Mouse (Mus musculus): ENCODE measurements around the gene Purb. TPM values are rescaled to one million over a fixed set of nuclear protein-coding genes. Genes with fewer than 3 reads are reported as not detected.
"Not testable (repeated sequence)": the region's sequence is repeated elsewhere in the genome, so short reads cannot be mapped to it uniquely, and the experiment has no call there.

The Purb gene
- polyA plus RNA-seq, 1 experiment from 2014 or later, result 32.1 TPM

DNA sequence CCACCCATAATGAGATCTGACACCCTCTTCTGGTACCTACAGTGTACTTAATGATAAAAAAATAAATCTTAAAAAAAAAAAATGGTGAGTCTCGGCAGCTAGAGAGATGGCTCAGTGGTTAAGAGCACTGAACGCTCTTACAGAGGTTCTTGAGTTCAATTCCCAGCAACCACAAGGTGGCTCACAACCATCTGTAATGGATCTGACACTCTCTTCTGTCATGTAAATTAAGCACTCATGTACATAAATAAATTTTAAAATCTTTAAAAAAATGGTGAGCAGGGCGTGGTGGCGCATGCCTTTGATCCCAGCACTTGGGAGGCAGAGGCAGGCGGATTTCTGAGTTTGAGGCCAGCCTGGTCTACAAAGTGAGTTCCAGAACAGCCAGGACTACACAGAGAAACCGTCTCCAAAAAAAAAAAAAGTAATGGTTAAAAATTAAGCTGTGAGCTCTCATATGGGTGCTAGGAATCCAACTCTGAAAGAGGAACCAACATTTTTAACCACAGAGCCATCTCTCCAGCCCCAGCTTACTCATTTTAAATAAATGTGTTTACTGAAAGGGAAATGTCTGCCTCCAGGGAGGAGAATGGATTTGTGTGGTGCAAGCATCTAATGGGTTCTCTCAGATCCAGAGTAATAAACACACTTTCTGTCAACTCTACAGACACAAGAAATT, 12.4 kb downstream of the Purb start:
- Histone ChIP-seq H3K36me3 (peaks cover 33% of the 10 kb centered on the region), H3K9me3 (no peaks in the 10 kb centered on the region)
- no peak for ATAC-seq (ENCODE audit: low FRiP score, low read depth)

DNA sequence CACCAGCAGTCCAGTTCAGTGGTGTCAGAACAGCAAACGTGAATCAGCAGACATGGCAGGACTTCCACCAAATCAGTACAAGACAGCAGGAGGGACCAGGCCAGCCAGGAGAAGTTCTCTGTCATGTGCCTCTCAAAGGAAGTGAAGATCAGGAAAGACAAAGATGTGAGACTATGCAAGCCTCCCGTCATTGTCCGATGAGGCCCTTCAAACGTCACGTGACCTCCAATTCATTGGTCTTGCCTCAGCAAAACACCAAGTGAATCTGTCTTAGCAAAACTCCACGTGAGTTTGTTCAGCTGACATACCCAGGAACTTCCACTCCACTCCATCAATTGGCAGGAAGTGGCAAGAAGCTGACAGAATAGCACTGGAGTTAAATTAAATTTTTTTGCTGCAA, 19.6 kb downstream of the Purb start:
- no peak overlapping the region for H3K27ac ChIP-seq
- no peak overlapping the region for H3K4me3 ChIP-seq
- WGBS, result 83% methylated on average over 6 of the region's 6 CpGs
- ATAC-seq (ENCODE audit: low FRiP score, low read depth), result no peak
- no peaks in the 10 kb centered on the region for H3K9me3 ChIP-seq
- no peaks in the 10 kb centered on the region for H3K4me1 ChIP-seq
- no peaks in the 10 kb centered on the region for H3K27me3 ChIP-seq
- H3K4me2 ChIP-seq (replicated peaks), result no peak overlapping the region
- H3K9ac ChIP-seq, result no peak overlapping the region
- no peaks in the 10 kb centered on the region for H3K36me3 ChIP-seq

More for the DNA sequence above, 12.4 kb downstream of the Purb start:
- Histone ChIP-seq H3K4me3 (no peak overlapping the region), H3K4me1 (peaks cover 3% of the 10 kb centered on the region; the same call in 1 of the 2 replicates), H3K9ac (no peak overlapping the region), H3K27me3 (no peaks in the 10 kb centered on the region), H3K4me2 (replicated peaks) (no peak overlapping the region), H3K27ac (no peak overlapping the region)
- 93% methylated on average over 6 of the region's 6 CpGs for WGBS

DNA sequence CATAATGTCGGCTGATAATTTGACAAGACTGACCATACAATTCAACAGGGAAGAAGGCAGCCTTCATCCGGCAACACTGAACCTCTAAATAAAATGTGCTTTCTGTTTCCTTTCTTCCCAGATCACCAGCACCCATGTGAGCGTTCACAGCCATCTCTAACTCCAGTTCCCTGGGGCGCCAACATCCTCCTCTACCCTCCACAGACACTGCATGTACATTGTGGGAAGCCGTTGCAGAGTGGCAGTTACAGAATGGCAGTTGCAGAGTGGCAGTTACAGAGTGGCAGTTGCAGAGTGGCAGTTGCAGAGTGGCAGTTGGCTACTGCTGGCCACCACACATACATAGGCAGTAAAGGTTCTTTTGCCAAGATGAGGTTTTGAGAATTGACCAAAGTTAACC, 27.6 kb downstream of the Purb start:
- H3K27ac ChIP-seq; ATAC-seq (ENCODE audit: low FRiP score, low read depth); H3K36me3 ChIP-seq; H3K4me3 ChIP-seq; H3K9me3 ChIP-seq; H3K27me3 ChIP-seq; H3K4me2 ChIP-seq (replicated peaks); H3K9ac ChIP-seq; H3K4me1 ChIP-seq: not testable (repeated sequence)
- 98% methylated on average over 5 of the region's 5 CpGs for WGBS

DNA sequence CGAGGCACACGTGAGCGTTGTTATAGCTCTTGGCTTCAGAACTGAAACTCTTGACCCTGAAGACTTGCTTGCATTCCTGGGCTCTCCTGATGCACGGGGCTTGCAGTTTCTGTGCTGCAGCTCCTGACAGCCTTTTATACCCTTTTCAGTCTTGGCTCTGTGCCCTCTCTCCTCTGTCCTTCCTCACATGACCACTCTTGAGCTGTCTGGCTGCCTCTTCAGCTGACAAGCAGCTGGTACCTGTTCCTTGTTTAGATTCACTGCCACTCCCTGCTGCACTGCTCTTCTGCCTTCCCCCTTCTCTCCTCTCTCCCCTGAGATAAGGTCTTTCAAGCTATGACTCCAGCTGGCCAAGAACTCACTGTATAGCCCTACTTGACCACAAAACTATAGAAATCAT, 28.2 kb downstream of the Purb start:
- Histone ChIP-seq H3K36me3 (no peaks in the 10 kb centered on the region), H3K27me3 (no peaks in the 10 kb centered on the region), H3K4me1 (peaks cover 9% of the 10 kb centered on the region), H3K4me2 (replicated peaks) (no peak overlapping the region), H3K9ac (no peak overlapping the region), H3K4me3 (no peak overlapping the region), H3K9me3 (no peaks in the 10 kb centered on the region), H3K27ac (no peak overlapping the region)
- no peak for ATAC-seq (ENCODE audit: low FRiP score, low read depth)
- 92% methylated on average over 4 of the region's 4 CpGs for WGBS

DNA sequence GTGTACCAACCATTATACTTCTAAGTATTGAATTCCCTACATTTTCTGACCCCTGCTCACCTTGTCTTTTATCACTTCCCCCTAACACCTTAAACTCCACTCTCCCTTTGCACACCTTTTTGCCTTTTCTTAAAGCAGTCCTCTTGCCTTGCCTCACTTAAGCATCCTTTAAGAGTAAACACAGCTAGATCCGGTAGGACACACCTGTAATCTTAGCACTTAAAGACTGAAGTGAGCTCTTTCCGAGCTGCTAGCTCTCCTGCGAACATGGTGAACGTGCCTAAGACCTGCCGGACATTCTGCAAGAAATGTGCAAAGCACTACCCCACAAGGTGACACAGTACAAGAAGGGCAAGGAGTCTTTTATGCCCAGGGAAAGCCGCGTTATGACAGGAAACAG, 29.8 kb downstream of the Purb start:
- no peak overlapping the region for H3K9ac ChIP-seq
- WGBS, result 86% methylated on average over 7 of the region's 7 CpGs
- no peaks in the 10 kb centered on the region for H3K9me3 ChIP-seq
- H3K4me2 ChIP-seq (replicated peaks), result no peak overlapping the region
- peaks cover 6% of the 10 kb centered on the region; the same call in 1 of the 2 replicates for H3K36me3 ChIP-seq
- no peak for ATAC-seq (ENCODE audit: low FRiP score, low read depth)
- no peak overlapping the region for H3K27ac ChIP-seq
- no peak overlapping the region for H3K4me3 ChIP-seq
- peaks cover 10% of the 10 kb centered on the region for H3K4me1 ChIP-seq
- no peaks in the 10 kb centered on the region for H3K27me3 ChIP-seq

DNA sequence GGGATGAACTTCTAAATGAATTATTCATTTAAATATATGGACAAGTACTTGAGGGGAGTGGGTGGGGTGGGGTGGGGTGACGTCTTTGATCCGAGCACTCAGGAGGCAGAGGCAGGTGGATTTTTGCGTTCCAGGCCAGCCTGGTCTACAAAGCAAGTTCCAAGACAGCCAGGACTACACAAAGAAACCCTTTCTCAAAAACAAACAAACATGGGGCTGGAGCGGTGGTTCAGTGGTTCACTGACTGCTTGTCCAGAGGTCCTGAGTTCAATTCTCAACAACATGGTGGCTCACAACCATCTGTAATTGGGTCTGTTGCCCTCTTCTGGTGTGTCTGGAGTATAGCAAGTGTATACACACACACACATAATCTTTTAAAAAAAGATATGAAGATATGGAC, 30.3 kb downstream of the Purb start:
- Histone ChIP-seq H3K27ac (no peak overlapping the region), H3K4me1 (peaks cover 10% of the 10 kb centered on the region)

DNA sequence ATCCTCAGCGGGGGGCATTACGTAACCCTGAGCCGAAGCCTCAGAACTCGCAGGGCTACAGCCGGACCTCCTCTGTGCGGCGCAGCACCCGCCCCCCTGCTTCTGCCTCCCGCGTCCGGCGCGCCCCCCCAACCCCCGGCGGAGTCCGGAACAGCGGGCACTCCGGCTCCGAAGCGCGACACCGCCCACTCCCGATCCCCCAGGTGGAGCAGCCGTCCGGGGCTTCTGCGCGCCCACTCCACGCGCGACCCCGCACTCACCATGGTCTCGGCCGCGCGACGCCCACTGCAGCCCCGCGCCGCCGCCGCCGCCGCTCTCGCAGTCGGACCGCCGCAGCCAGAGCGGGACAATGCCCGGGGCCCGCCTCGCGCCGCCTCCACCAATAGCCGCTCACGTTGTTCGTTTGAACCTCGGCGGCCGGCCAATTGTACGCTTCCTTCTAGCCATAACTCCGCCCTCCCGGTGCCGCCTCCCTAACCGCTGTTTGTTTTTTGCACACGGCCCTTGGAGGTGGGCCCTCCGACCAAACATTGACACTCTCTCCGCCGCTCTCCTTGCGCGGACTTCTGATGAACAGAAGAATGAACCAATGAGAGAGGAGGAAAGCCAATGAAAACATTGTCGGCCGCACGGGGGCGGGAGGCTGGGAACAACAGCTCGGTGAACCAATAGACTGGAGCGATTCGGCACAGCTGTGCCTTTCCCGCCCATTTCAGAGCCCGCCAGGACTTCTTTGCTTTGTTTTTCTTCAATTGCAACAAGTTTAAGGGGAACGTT, 31.5 kb downstream of the Purb start, which contains the start of gene H2afv:
Gene H2afv (minus strand): TSS at position 367 of the 777 bp plus-strand sequence.
- ATAC-seq (ENCODE audit: low FRiP score, low read depth), result peak; percentile 98
- WGBS, result under 1% methylated on average over 79 of the region's 80 CpGs

More for the DNA sequence above, 30.3 kb downstream of the Purb start:
- WGBS, result 83% methylated on average over 4 of the region's 4 CpGs
- H3K4me2 ChIP-seq (replicated peaks), result no peak overlapping the region
- H3K4me3 ChIP-seq, result no peak overlapping the region
- H3K9ac ChIP-seq, result no peak overlapping the region
- no peak for ATAC-seq (ENCODE audit: low FRiP score, low read depth)
- no peaks in the 10 kb centered on the region for H3K9me3 ChIP-seq
- H3K27me3 ChIP-seq, result no peaks in the 10 kb centered on the region
- H3K36me3 ChIP-seq, result peaks cover 10% of the 10 kb centered on the region; the same call in 1 of the 2 replicates

DNA sequence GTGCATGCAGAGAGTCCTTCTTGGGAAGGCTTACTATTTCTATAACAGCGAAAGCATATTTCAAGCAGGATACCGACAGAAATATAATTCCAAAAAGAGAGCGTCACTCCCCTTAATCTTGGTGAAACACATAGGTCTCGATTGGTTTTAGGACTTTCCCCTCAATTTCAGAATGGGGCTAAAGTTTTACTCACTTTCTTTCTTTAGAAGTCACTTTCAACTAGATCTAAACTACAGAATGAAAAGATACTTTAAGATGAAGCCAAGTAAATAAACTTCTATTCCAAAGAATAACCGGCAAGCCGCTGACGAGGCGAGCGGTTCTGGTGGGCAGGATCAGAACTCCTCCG, 32.0 kb downstream of the Purb start:
- peak overlapping the region; percentile 96 for H3K27ac ChIP-seq
- H3K4me2 ChIP-seq (replicated peaks), result peak overlapping the region; percentile 83
- H3K9ac ChIP-seq, result peak overlapping the region; percentile 86
- peak overlapping the region; percentile 74 for H3K4me3 ChIP-seq
- no peak for ATAC-seq (ENCODE audit: low FRiP score, low read depth)
- H3K27me3 ChIP-seq, result no peaks in the 10 kb centered on the region
- peaks cover 10% of the 10 kb centered on the region for H3K4me1 ChIP-seq
- WGBS, result under 1% methylated on average over 10 of the region's 10 CpGs
- no peaks in the 10 kb centered on the region for H3K9me3 ChIP-seq
- peaks cover 14% of the 10 kb centered on the region; the same call in 1 of the 2 replicates for H3K36me3 ChIP-seq

More for the DNA sequence above, 31.5 kb downstream of the Purb start, which contains the start of gene H2afv:
- no peaks in the 10 kb centered on the region for H3K27me3 ChIP-seq
- peak within 1 kb of the TSS; percentile 74 for H3K4me3 ChIP-seq
- H3K4me1 ChIP-seq, result peaks cover 10% of the 10 kb centered on the region
- H3K4me2 ChIP-seq (replicated peaks), result peak within 1 kb of the TSS; percentile 83
- peaks cover 12% of the 10 kb centered on the region; the same call in 1 of the 2 replicates for H3K36me3 ChIP-seq
- H3K9me3 ChIP-seq, result no peaks in the 10 kb centered on the region
- H3K27ac ChIP-seq, result peak within 1 kb of the TSS; percentile 96
- peak within 1 kb of the TSS; percentile 86 for H3K9ac ChIP-seq

DNA sequence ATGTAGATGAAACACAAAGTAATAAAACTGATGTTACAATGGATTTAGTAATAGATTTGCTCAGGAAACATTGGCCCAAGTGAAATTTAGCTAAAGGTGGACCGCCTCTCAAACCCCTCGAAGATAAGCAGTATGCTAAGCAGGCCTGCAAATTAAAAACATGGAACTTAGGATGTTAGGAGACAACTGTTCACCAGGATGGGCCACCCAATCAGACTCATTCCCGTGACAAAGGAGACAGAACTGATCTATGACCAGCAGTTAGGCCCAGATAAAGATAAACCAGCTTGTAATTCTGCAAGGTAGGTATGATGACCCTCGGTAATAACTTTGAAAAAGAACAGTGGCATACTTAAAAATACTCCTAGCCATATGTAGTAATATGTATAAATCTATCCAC, 32.6 kb downstream of the Purb start:
- H3K27me3 ChIP-seq, result no peaks in the 10 kb centered on the region
- peak overlapping the region; percentile 83 for H3K4me2 ChIP-seq (replicated peaks)
- no peak for ATAC-seq (ENCODE audit: low FRiP score, low read depth)
- WGBS, result 59% methylated on average over 4 of the region's 4 CpGs
- peak overlapping the region; percentile 74 for H3K4me3 ChIP-seq
- H3K9ac ChIP-seq, result peak overlapping the region; percentile 86
- H3K4me1 ChIP-seq, result peaks cover 10% of the 10 kb centered on the region
- H3K27ac ChIP-seq, result no peak overlapping the region
- H3K36me3 ChIP-seq, result peaks cover 20% of the 10 kb centered on the region
- H3K9me3 ChIP-seq, result no peaks in the 10 kb centered on the region

DNA sequence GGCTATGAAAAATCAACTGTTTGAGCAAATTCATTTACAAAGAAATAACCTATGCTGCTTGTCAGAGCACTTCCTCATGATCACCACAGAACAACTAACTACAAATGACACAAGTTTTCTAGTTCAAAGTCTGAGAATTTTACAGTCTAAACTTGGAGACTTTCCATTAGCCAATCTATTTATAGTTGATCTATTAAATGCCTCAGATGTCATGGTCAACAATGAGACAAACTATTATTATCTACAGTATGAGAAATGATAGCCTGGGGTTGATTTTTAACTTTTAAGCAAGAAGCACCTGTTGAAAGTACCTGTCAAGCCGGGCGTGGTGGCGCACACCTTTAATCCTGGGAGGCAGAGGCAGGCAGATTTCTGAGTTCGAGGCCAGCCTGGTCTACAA, 33.2 kb downstream of the Purb start:
- Histone ChIP-seq H3K36me3 (peaks cover 26% of the 10 kb centered on the region), H3K27me3 (no peaks in the 10 kb centered on the region), H3K27ac (no peak overlapping the region), H3K4me2 (replicated peaks) (peak overlapping the region; percentile 83), H3K9ac (no peak overlapping the region), H3K9me3 (no peaks in the 10 kb centered on the region), H3K4me1 (peaks cover 10% of the 10 kb centered on the region), H3K4me3 (peak overlapping the region; percentile 74; the same call in 1 of the 2 replicates)
- 90% methylated on average over 4 of the region's 4 CpGs for WGBS
- ATAC-seq (ENCODE audit: low FRiP score, low read depth), result no peak

DNA sequence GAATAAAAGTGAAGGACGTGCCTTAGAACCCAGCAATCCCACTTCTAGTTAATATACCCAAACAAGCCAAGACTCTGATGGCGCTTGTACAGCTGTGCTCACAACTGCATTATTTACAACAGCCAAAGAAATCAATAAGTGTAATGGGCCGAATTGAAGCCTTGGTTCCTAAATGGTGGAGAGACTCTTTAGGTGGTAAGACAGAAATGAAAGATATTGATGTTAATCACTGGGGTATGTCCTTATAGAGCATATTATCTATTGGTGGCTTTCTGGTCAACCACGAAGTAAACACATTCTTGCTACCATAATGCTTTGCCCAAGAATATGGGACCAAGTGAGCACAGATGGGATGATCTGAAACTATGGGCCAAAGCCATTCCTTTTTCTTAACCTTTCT, 35.5 kb downstream of the Purb start:
- peaks cover 48% of the 10 kb centered on the region for H3K36me3 ChIP-seq
- H3K9me3 ChIP-seq, result no peaks in the 10 kb centered on the region
- whole genome bisulfite sequencing, result 88% methylated on average over 4 of the region's 4 CpGs
- H3K27ac ChIP-seq, result no peak overlapping the region
- H3K4me1 ChIP-seq, result peaks cover 10% of the 10 kb centered on the region
- H3K4me3 ChIP-seq, result no peak overlapping the region
- ATAC-seq (ENCODE audit: low FRiP score, low read depth), result no peak
- no peaks in the 10 kb centered on the region for H3K27me3 ChIP-seq
- no peak overlapping the region for H3K4me2 ChIP-seq (replicated peaks)
- no peak overlapping the region for H3K9ac ChIP-seq

DNA sequence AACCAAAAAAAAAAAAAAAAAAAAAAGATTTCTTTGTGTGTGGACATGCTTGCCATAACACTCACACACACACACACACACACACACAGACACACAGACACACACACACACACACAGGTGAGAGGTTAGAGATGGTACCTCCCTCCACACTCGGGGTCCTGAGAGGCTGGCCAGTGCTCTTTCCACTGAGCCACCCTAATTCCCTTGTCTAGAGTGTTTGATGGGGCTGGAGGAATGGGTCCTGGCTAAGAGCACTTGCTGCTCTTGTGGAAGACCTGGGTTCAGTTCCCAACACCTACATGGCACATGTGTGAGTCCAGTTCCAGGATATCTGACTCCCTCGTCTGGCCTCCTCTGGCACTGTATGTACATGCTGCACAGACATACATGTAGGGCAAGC, 38.0 kb downstream of the Purb start:
- H3K36me3 ChIP-seq, result peaks cover 73% of the 10 kb centered on the region
- WGBS, result 93% methylated on average over 2 of the region's 2 CpGs
- no peak overlapping the region for H3K27ac ChIP-seq
- H3K4me2 ChIP-seq (replicated peaks), result no peak overlapping the region
- ATAC-seq (ENCODE audit: low FRiP score, low read depth), result no peak
- H3K4me1 ChIP-seq, result 0 out of 2 replicates have a peak, but pooled peaks cover 3% of the 10 kb centered on the region
- no peak overlapping the region for H3K4me3 ChIP-seq
- no peak overlapping the region for H3K9ac ChIP-seq
- H3K9me3 ChIP-seq, result no peaks in the 10 kb centered on the region
- no peaks in the 10 kb centered on the region for H3K27me3 ChIP-seq

Data from limb, embryonic 13.5 days (tissue).